Mouse (Mus musculus) c-Kit-negative CD71-positive TER-119-positive erythroid progenitor cells, embryonic 14.5 days (primary cell): ENCODE data around the gene Klhl36.

Source experiments
- DNase-seq: peaks from one replicate; pipeline ENCODE4 v3.0.0-alpha.2; 2013; ENCODE audit warnings: low read depth, low spot score

The Klhl36 gene

GRCm38 (mm10) chr8:119861706-119862389 is at the start of gene Klhl36:
Gene Klhl36, plus strand, starts transcription at chr8:119862266.
- DNase-seq = peak; percentile 73

- no peak for DNase-seq
Observed at GRCm38 (mm10) chr8:119812650-119813431, 49.2 kb upstream of the Klhl36 start.

GRCm38 (mm10) chr8:119816219-119816618 is 45.8 kb upstream of the Klhl36 start:
- DNase-seq = no peak

GRCm38 (mm10) chr8:119817446-119817845 is 44.6 kb upstream of the Klhl36 start:
- DNase-seq = no peak

- DNase-seq = no peak
Observed at GRCm38 (mm10) chr8:119819316-119819715, 42.8 kb upstream of the Klhl36 start.

- DNase-seq = no peak
Observed at GRCm38 (mm10) chr8:119819976-119820375, 42.1 kb upstream of the Klhl36 start.

- DNase-seq = no peak
Observed at GRCm38 (mm10) chr8:119821691-119822090, 40.4 kb upstream of the Klhl36 start.

GRCm38 (mm10) chr8:119823278-119823677 is 38.8 kb upstream of the Klhl36 start:
- DNase-seq = no peak

- no peak for DNase-seq
Observed at GRCm38 (mm10) chr8:119824100-119824499, 38.0 kb upstream of the Klhl36 start.

GRCm38 (mm10) chr8:119824809-119825273 is 37.2 kb upstream of the Klhl36 start:
- no peak for DNase-seq

- DNase-seq = no peak
Observed at GRCm38 (mm10) chr8:119825950-119826730, 35.9 kb upstream of the Klhl36 start.

GRCm38 (mm10) chr8:119826982-119827381 is 35.1 kb upstream of the Klhl36 start:
- DNase-seq = no peak

- DNase-seq = no peak
Observed at GRCm38 (mm10) chr8:119827721-119828153, 34.3 kb upstream of the Klhl36 start.

- no peak for DNase-seq
Observed at GRCm38 (mm10) chr8:119829015-119829414, 33.1 kb upstream of the Klhl36 start.

GRCm38 (mm10) chr8:119829420-119829819 is 32.6 kb upstream of the Klhl36 start:
- no peak for DNase-seq

GRCm38 (mm10) chr8:119829870-119830580 is 32.0 kb upstream of the Klhl36 start:
- no peak for DNase-seq

GRCm38 (mm10) chr8:119830589-119830988 is 31.5 kb upstream of the Klhl36 start:
- no peak for DNase-seq

- no peak for DNase-seq
Observed at GRCm38 (mm10) chr8:119831336-119831995, 30.6 kb upstream of the Klhl36 start.

GRCm38 (mm10) chr8:119832101-119832617 is 29.9 kb upstream of the Klhl36 start:
- DNase-seq = no peak

- DNase-seq = no peak
Observed at GRCm38 (mm10) chr8:119832931-119833330, 29.1 kb upstream of the Klhl36 start.

- no peak for DNase-seq
Observed at GRCm38 (mm10) chr8:119834676-119835075, 27.4 kb upstream of the Klhl36 start.
